Mouse (Mus musculus) CD4-positive, CD25-positive, alpha-beta regulatory T cell, adult 4 months (primary cell): Measurements from ENCODE around the gene Gstm3. TPM values are rescaled to one million over a fixed set of nuclear protein-coding genes. Genes with fewer than 3 reads are reported as not detected.
"Not testable (repeated sequence)": the region's sequence is repeated elsewhere in the genome, so short reads cannot be mapped to it uniquely, and the experiment has no call there.

Experiments used
- ATAC-seq: one replicate; pipeline ENCODE4 v1.8.0; 2017
- polyA plus RNA-seq, 2 experiments: library from polyadenylated mRNA; unstranded; fragments of 100-300 nt; shearing (Covaris generic); gene quantifications; one replicate each; pipeline ENCODE4 v1.2.1; 2017

Gene Gstm3
- polyA plus RNA-seq = not detected

DNA sequence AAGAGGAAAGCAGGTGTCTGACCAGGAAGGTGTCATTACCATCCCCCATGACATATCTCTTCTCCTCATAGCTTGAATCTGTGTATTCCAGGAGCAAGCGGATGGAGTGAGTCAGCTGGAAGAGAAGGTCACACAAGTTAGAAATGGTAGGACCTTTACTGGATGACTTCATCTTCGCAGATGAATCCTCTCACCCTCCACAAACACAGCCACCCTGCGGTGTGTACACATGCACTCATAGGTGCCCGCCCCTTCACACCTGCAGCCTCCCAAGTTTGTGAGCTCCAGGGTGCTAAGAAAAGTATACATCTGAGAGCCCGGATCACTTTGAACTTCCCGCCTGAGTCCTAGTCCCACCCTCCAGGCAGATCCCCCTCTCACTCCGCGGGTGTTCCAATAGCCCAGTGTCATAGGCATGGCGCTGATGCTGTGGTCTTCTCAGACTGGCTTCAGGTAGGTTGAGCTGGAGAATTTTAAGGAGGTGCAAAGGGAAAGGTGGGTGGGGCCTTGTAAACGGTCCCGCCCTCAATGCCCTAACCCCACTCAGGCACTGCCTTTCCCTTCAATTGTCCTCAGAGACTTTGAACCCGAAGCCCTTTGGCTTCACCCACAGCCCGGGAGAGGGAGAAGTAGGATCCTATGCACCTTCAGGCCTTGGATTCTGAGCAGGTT is at the start of gene Gstm3:
Gene Gstm3 (minus strand): TSS at position 560 of the 672 bp plus-strand sequence.
- no peak for ATAC-seq

DNA sequence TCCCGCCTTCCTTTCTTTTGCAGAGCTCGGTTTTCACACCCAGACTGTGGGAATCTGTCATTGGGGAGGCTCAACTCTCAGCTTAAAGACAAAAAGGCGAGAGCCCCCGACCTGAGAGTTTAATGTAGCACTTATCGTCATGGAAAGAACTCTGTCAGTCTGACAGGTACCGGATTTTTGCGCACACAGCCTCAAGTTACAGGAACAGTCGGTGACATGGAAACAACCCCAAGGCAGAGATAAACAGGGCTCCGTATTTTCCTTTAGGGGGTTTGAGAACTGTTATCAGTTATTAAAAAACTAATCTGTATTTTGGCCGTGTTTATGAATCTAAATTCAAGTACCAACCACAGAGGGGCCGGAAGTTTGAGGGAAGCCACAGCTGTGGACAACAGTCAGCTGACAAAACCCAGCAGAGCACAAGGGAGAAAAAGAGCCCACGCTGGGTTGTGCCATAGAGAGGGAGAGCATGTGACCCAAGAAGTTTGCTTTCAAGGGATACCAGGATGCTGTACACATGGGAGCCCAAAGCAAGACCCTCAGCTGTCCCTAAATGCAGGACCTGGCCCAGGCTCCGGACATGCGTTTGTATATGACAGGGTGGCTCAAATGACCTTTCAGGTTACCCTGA is 49.2 kb upstream of the Gstm3 start:
- peak; percentile 61 for ATAC-seq

DNA sequence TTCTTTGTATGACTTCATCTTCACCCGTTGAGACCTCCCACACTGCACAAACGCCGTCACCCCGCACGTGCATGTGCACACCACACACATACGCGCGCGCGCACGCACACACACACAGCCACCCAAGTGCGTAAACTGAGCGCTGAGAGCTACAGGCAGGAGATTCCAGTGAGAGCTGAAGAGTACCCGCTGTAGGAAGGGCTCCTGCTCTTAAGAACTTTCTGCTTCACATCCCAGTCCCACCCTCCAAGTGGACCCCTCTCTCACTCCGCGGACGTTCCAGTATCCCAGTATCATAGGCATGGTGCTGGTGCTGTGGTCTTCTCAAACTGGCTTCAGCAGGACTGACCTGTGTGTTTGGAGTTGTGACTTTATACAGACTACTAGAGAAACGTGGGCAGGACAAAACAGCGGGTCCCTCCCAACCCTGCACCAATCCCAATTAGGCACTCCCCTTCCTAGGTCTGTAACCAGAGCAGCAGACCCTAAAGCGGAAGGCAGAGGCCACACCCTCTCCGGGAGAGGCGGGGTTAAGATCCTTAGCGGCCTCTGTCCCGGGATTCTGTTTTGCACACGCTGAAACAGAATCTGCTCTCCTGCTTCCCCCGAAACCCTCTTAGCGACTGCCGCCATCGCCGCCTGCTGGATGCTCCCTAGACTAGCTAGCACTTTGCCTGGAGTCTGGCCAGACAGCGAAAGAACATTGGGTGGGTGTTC is 48.5 kb upstream of the Gstm3 start, which contains the start of gene Gstm1:
Gene Gstm1 (minus strand): TSS at position 501 of the 717 bp plus-strand sequence.
- ATAC-seq = peak; percentile 76

DNA sequence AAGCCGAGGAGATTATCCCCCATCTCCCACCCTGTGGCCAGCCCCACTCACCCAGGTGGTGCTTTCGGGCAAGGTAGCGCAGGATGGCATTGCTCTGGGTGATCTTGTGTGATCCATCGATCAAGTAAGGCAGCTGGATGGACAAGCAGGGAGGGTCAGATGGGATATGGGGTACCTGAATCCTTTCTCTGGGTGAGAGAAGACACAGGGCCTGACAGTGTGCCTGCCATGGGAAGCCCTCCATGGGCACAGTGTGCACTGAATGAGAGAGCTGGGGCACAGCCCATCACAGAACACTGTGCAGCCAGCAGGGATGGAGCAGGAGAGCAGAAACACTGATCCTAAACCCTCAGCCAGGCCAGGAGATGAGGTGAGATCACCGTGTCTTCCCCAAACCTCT is 47.4 kb upstream of the Gstm3 start:
- not testable (repeated sequence) for ATAC-seq

DNA sequence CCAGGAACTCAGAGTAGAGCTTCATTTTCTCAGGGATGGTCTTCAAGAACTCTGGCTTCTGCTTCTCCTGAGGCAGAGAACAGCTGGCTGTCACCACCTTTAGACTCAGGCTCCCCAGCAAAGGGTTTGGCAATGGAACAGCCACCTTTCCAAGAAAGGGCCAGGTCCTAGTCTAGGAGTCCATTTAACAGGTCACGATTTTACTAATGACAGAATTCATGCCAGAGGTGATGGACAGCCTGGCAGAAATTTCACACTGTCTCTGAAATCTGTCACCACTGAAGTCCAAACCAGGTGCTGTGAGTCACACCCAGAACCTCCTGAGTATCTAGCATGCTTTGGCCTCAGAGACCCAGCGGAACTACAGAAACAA is 45.9 kb upstream of the Gstm3 start:
- ATAC-seq = no peak

DNA sequence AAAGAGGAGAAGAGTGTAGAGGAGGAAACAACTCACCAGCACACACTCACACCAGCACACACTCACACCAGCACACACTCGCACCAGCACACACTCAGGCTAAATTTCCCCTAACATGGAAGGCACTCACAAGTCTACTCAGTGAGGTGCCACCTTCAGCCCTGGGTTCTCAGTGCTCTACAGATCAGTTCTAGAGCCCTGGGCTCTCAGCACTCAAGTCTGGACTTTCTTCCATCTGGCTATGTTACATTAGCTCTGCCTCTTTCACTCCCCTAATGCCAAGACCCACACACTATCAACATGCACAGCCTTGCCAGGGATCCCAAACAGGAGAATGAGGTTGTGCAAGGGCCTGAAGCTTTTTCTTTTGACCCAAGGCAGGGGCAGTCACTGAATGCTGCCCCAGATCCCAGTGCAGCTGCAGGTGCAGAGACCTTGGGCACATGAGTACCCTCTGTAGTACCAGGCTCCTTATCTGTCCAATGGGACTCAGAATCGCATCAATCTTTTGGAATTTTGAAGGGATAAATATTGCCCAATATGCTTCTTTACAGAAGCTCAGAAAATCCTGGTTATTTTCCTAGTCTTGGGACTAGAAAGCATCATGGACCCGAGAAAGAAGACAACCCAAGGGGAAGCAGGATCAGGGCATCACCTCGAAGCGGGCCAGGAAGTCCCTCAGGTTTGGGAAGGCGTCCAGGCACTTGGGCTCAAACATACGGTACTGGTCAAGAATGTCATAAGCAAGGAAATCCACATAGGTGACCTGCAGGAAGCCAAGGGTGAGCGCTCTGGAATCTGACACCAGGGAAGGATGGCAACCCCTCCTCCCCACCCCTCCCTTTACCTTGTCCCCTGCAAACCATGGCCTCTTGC is 45.3 kb upstream of the Gstm3 start:
- ATAC-seq = no peak

DNA sequence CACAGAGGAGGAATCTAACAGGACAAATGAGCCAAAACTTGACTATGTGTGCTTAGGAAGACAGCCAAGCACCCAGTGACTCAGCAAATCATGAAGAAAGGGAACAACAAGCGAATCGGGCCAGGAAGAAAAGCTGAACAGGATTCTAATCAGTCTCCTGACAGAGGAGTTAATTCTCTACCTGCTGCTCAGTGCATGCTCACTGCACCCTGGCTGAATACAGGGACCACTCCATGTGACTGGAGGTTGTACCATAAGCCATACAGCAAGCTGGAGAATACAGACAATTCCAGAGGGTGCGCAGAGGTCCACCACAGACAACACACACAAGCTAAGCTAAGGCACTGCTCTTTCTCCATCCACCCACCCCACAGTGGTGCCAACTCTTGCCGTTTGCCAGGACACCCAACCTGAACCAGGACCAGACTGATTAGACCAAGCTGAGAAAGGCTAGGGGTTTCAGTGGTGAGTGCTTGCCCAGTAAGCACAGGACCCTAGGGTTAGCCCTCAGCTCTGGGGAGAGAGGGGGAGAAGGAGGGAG is 44.3 kb upstream of the Gstm3 start:
- ATAC-seq = no peak

DNA sequence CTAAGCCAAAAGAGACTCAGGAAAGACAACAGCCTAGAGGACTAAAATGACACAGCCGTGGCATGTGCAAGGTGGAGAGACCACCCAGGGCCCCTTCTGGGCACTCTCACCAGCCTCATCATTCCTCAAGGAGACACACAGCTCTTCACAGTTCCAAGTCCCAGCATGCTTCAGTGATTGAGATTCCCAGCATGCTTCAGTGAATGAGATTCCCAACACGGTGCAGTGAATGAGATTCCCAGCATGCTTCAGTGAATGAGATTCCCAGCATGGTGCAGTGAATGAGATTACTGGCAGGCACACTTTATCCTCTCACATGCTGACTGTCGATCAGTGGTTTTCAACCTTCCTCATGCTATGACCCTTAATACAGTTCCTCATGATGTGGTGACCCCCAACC is 42.5 kb upstream of the Gstm3 start:
- ATAC-seq = no peak

DNA sequence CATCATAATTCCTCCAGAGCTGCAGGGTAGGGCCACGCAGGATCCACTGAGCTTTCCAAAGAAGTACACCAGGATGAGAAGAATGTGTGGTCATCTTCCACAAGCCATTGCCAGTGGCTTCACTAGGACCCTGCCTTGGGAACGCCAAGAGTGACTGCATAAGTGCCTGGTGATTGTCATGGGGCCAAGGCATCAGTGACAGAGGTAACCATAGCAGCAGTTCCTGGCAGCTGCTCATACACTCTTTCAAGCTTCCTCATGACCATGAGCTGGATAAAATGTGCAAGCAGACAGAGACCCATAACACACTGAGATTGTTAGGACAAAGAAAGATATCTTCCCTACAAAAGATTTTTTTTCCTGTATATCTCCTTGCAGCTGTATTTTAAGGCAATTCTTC is 41.2 kb upstream of the Gstm3 start:
- no peak for ATAC-seq

DNA sequence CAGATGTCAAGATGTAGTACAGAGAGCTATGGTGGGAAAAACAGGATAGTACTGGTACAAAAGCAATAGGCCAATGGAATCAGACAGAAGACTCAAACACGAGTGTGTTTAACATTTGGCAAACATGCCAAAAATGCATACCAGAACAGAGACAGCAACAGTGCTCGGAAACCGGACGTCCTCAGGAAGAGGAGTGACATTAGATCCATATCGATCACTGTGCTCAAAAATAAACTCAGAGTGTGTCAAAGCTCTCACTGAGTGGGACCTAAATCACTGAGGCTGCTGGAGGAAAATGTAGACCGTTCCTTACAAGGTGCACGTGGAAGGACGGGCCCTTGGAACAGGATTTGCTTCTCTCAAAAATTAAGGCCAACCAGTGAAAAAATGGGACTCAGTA is 32.9 kb upstream of the Gstm3 start:
- no peak for ATAC-seq

DNA sequence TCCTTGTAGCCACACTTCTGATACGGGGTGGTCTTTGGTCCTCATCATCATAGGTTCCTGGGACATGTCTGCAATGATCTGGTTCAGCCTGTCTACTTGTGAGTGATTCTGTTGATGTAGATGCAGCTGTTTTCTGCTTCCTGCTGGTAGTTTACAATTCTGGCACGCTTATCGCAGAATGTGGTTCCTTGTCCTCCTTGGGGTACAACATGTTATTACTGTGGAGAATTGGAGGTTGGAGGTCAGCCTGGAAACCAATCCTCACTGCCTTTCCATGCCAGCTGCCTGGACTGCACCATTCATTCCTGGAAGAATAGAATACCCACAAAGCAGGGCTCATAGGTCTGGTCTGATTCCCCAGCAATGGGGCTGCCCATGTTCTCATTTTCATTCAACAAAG is 30.4 kb upstream of the Gstm3 start:
- ATAC-seq = no peak

DNA sequence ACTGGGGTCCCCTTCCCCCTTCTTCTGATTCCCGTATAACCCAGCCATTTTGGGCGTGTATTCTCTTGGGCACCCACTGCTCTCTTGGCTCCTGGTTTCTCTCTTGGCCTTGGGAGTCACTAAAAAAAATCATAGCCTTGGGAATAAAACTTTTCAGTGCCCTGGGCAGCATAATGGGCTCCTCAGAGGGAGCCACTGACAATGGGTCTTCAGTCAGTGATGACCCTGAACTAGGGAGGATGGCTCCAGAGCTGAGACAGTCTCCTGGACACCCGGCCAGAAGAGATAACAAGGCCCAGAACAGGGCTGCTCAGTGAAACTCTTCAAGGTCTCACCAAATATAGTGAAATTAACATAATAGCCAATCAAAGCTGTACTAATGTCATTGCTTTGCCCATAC is 29.5 kb upstream of the Gstm3 start:
- no peak for ATAC-seq

DNA sequence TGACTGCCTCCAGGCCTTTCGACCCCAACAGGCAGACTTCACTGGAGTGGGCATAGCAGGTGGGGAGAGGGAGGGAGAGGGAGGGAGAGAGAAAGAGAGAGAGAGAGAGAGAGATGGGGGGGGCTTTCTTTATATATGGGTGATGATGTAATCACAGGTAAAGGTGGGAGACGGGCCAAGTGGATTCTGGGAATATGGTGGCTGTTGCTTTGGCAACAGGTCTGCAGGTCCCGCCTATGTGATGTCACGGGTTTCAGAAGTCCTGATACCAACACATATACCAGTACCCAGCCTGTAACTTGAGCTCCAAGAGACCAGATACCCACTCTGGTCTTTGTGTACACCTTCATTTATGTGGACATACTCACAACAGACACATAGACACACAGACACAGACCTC is 27.5 kb upstream of the Gstm3 start:
- ATAC-seq = no peak

DNA sequence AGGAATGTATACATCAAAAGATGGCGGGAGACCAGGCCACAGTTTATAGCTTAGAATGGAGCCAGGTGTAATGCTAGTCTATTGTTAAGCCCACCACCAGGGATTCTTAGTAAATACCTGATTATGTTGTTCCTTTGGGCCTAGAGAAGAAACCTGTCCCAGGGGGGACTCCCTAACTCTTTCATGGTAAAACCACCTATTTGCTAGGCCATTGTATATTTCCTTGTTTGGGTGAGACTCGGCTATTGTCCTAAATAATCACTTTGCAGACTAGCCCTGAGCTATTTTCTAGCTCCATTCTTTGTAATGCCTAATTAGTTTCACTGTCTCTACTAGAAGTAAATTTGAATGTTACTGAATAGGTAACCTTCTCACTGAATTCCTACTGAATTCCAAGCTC is 26.9 kb upstream of the Gstm3 start:
- ATAC-seq = not testable (repeated sequence)

DNA sequence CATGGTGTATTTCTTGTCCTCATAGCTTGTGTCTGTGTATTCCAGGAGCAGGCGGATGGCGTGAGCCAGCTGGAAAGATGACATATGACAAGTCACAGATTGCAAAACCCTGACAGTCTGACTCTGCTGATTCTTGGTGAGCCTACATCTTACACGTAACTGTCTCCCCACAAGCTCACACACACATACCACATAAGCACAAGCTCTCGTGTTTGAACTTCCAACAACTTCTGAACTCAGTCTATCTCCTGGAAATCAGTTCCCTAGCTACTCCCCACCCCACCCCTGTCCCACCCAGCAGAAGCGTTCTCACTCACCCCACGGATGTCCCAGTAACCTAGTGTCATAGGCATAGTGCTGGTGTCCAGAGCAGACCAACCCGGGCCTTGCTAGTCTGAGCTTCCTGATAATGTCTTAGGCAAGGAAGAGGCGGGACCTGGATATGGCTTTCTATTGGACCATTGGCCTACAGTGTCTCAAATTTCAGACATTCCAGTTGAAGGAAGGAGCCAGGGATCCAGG is 17.0 kb upstream of the Gstm3 start, which contains the start of gene Gstm2:
Gene Gstm2 (minus strand): TSS at position 413 of the 522 bp plus-strand sequence.
- no peak for ATAC-seq

DNA sequence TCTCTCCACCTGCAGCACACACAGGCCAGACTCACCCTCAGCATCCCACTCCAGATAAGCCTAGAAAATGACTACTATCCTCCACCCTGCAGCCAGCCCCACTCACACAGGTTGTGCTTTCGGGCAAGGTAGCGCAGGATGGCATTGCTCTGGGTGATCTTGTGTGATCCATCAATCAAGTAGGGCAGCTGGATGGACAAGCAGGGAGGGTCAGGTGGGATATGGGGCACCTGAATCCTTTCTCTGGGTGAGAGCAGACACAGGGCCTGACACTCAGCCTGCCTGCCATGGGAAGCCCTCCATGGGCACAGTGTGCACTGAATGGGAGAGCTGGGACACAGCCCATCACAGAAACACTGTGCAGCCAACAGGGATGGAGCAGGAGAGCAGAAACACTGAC is 16.1 kb upstream of the Gstm3 start:
- not testable (repeated sequence) for ATAC-seq

DNA sequence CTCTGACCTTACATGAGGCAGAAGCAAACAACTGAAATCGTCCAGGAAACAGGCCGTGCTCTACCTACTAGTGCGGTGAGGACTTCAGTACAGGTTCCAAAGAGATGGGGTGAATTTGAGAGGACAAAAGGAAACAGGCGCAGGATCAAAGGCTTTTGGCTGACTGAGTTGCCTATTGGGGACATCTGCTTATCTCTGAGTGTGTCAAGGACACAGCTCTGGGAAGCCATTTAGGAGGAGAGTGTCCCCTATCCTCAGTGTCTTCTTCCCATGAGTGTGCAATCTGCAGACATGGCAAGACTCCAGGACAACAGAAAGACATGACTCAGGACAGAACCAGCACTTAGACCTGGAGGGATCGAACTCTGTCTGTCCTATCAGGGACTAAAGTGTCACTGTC is 15.4 kb upstream of the Gstm3 start:
- no peak for ATAC-seq

DNA sequence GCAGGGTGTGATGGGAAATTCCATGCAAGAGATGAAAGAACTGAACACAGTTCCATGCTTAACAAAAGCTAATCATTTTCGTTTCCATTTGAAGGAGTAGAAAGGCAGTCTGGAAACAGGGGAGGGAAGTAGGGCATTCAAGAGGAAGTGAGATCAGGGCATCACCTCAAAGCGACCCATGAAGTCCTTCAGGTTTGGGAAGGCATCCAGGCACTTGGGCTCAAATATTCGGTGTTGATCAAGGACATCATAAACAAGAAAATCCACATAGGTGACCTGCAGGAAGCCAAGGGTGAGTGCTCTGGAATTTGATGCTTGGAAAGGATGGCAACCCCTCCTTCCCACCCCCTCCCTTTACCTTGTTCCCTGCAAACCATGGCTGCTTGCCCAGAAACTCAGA is 14.7 kb upstream of the Gstm3 start:
- ATAC-seq = no peak

DNA sequence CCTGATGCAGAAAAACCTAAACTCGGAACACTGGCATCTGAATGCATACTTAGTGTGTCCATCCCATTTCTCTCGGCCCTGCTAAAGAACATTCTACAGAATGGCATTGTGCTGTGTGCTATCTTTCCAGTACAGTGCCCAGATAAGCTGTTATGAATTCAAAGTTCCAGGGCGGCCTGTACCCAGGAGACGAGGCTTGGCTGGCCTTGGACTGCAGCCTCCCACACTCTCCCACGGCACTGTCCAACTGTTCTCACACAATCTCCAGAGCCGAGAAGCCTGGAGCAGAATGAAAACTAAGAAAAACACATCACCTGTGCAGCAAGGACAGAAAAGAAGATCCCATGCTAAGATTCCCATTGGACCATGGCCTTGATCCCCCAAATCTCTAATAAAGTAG is 13.6 kb upstream of the Gstm3 start:
- ATAC-seq = no peak

DNA sequence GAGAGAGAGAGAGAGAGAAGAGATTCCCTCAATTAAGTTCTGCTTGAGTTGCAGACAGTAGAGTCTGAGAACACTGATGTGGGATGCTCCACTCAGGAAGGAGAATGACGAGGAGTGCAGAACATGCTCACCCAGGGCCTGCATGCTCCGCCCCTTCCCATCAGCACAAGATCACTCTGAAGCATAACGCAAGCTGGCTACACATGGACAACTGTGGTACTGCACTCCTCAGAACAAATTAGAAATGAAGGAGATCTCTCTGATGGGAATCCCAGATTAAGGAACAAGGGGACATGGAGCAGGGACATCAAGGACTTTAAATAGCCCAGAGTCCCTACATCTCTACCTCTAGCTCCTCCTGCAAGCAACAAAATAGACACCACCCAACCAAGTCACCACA is 12.2 kb upstream of the Gstm3 start:
- ATAC-seq = no peak

DNA sequence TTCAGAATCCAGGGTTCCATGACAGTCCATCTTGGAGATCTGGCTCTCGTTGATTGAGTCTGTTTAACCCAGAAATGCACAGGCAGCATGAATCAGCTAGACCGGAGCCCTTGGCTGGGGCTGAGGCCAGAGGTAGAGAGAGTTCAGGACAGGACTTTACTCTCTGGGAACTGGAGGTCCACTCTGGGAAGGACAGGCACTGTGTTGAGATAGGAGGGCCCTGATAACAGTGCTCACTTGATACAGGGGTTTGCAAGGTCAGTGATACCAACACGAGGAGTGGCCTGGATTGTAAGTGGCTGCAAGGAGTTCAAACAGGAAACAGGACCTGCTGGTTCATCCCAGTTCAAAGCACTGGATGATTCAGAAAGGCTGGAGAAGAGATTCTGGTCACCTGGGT is 8.6 kb upstream of the Gstm3 start:
- no peak for ATAC-seq

DNA sequence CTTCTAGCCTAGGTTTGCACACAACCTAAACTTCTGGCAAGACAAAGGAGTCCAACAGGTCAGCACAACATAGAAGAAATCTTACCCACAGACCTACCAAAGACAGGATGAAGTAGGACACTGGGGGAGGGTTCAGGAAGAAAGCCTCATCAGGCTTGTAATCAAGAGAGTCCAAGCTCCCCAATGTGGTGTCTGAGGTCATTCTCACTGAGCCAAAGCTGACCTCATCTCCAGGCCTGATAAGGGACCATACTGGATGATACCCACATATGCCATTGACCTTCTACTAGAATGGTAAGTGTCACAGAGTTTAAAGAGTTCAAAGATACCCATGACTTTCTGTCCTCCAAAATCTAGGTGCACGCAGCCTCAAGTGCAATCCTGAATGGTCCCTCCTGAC is 5.2 kb upstream of the Gstm3 start:
- ATAC-seq = no peak
